Mouse (Mus musculus): Measurements from ENCODE around the gene Ccser1.

- TF ChIP-seq POLR2A (IDR thresholded peaks at IDR 0.05; ENCODE audit: extremely low read depth, insufficient read depth, low read length): no peak
- TF ChIP-seq CTCF (IDR thresholded peaks at IDR 0.05; ENCODE audit: low read depth, low read length): no peak
Observed at GRCm38 (mm10) chr6:61189029-61189428, 8.9 kb downstream of the Ccser1 start.
